Mouse (Mus musculus) heart, embryonic 10.5 days (tissue): ENCODE measurements around the gene Snx30. TPM values are rescaled to one million over a fixed set of nuclear protein-coding genes. Genes with fewer than 3 reads are reported as not detected.
A peak's percentile ranks its signal among the peaks of the same experiment; 100 is the strongest.

Experiments
- DNase-seq: peaks from one replicate; pipeline ENCODE4 v3.0.0-alpha.2; 2017; ENCODE audit warnings: low spot score
- H3K27ac ChIP-seq: fragments of 300-500 bp; sonication (generic); 2 replicates; pipeline ENCODE4 v1.5.1; 2016; ENCODE audit warnings: mild to moderate bottlenecking
- H3K27me3 ChIP-seq: fragments of 300-500 bp; sonication (generic); 2 replicates; pipeline ENCODE4 v1.6.1; 2016; ENCODE audit warnings: mild to moderate bottlenecking; ENCODE audit not compliant: poor library complexity, insufficient read depth, severe bottlenecking
- H3K36me3 ChIP-seq: fragments of 300-500 bp; sonication (generic); 2 replicates; pipeline ENCODE4 v1.6.1; 2016; ENCODE audit warnings: mild to moderate bottlenecking, moderate library complexity
- H3K4me1 ChIP-seq: fragments of 300-500 bp; sonication (generic); 2 replicates; pipeline ENCODE4 v1.6.1; 2016; ENCODE audit warnings: mild to moderate bottlenecking
- H3K4me3 ChIP-seq: fragments of 300-500 bp; sonication (generic); 2 replicates; pipeline ENCODE4 v1.5.1; 2016; ENCODE audit warnings: mild to moderate bottlenecking, moderate library complexity
- H3K9me3 ChIP-seq: fragments of 300-500 bp; sonication (generic); 2 replicates; pipeline ENCODE4 v1.6.1; 2016; ENCODE audit warnings: mild to moderate bottlenecking, moderate library complexity
- WGBS: fragments of 180-500 bp; shearing (Covaris S2); methylation state at CpG from one replicate; pipeline ENCODE4 v1.1.7; 2016; 5-methylcytosine and 5-hydroxymethylcytosine counted together
- polyA plus RNA-seq: library from polyadenylated mRNA; unstranded; fragments of >200 nt; fragmentation: Nextera tagmentation; extraction: Ambion mirVana; gene quantifications from 2 replicates; pipeline ENCODE4 v1.2.1, GENCODE M21; 2016

The Snx30 gene
- polyA plus RNA-seq, 1 experiment from 2014 or later = 8.1 TPM

GRCm38 (mm10) chr4:59870859-59871591 is 65.4 kb downstream of the Snx30 start:
- DNase-seq = peak; percentile 83
- Histone ChIP-seq H3K4me3 (no peak overlapping the region), H3K9me3 (no peaks in the 10 kb centered on the region), H3K4me1 (peaks cover 7% of the 10 kb centered on the region; the same call in 1 of the 2 replicates), H3K27me3 (no peaks in the 10 kb centered on the region), H3K27ac (peak overlapping the region; percentile 67), H3K36me3 (0 out of 2 replicates have a peak, but pooled peaks cover 4% of the 10 kb centered on the region)
- 26% methylated on average over 9 of the region's 9 CpGs for WGBS

- Histone ChIP-seq H3K27ac (no peak overlapping the region), H3K4me1 (peaks cover 7% of the 10 kb centered on the region; the same call in 1 of the 2 replicates), H3K27me3 (no peaks in the 10 kb centered on the region), H3K36me3 (0 out of 2 replicates have a peak, but pooled peaks cover 4% of the 10 kb centered on the region), H3K4me3 (no peak overlapping the region), H3K9me3 (no peaks in the 10 kb centered on the region)
- WGBS = 38% methylated on average over 6 of the region's 6 CpGs
- DNase-seq = no peak
These were observed 67.6 kb downstream of the Snx30 start for GRCm38 (mm10) chr4:59873240-59873639.

GRCm38 (mm10) chr4:59873830-59874229 is 68.2 kb downstream of the Snx30 start:
- Histone ChIP-seq H3K9me3 (no peaks in the 10 kb centered on the region), H3K4me3 (no peak overlapping the region), H3K4me1 (peaks cover 12% of the 10 kb centered on the region; the same call in 1 of the 2 replicates), H3K27me3 (no peaks in the 10 kb centered on the region), H3K36me3 (0 out of 2 replicates have a peak, but pooled peaks cover 1% of the 10 kb centered on the region), H3K27ac (no peak overlapping the region)
- no peak for DNase-seq
- WGBS = 56% methylated on average over 5 of the region's 5 CpGs

- Histone ChIP-seq H3K27ac (no peak overlapping the region), H3K4me3 (no peak overlapping the region), H3K4me1 (peaks cover 5% of the 10 kb centered on the region; the same call in 1 of the 2 replicates), H3K36me3 (peaks cover 22% of the 10 kb centered on the region), H3K27me3 (no peaks in the 10 kb centered on the region), H3K9me3 (no peaks in the 10 kb centered on the region)
- WGBS = 87% methylated on average over 6 of the region's 6 CpGs
- no peak for DNase-seq
These were observed 70.9 kb downstream of the Snx30 start for GRCm38 (mm10) chr4:59876570-59876969.

- Histone ChIP-seq H3K27ac (no peak overlapping the region), H3K27me3 (no peaks in the 10 kb centered on the region), H3K4me1 (peaks cover 5% of the 10 kb centered on the region; the same call in 1 of the 2 replicates), H3K36me3 (peaks cover 26% of the 10 kb centered on the region), H3K9me3 (no peaks in the 10 kb centered on the region), H3K4me3 (no peak overlapping the region)
- no peak for DNase-seq
- 81% methylated on average over 2 of the region's 2 CpGs for WGBS
These were observed 71.4 kb downstream of the Snx30 start for GRCm38 (mm10) chr4:59877025-59877424.

GRCm38 (mm10) chr4:59878595-59878994 is 73.0 kb downstream of the Snx30 start:
- Histone ChIP-seq H3K4me1 (0 out of 2 replicates have a peak, but pooled peaks cover 5% of the 10 kb centered on the region), H3K36me3 (peaks cover 36% of the 10 kb centered on the region), H3K27me3 (no peaks in the 10 kb centered on the region), H3K9me3 (no peaks in the 10 kb centered on the region), H3K4me3 (no peak overlapping the region), H3K27ac (0 out of 2 replicates have a peak overlapping the region, but pooled peaks have one; percentile 29)
- WGBS = 76% methylated on average over 8 of the region's 8 CpGs
- DNase-seq = no peak

- Histone ChIP-seq H3K4me3 (no peak overlapping the region), H3K27me3 (no peaks in the 10 kb centered on the region), H3K36me3 (peaks cover 36% of the 10 kb centered on the region), H3K4me1 (peaks cover 5% of the 10 kb centered on the region; the same call in 1 of the 2 replicates), H3K27ac (no peak overlapping the region), H3K9me3 (no peaks in the 10 kb centered on the region)
- 88% methylated on average over 3 of the region's 3 CpGs for WGBS
- no peak for DNase-seq
These were observed 73.8 kb downstream of the Snx30 start for GRCm38 (mm10) chr4:59879444-59879843.

GRCm38 (mm10) chr4:59880725-59881124 is 75.1 kb downstream of the Snx30 start:
- H3K27me3 ChIP-seq = no peaks in the 10 kb centered on the region
- H3K9me3 ChIP-seq = no peaks in the 10 kb centered on the region
- 88% methylated on average over 5 of the region's 5 CpGs for WGBS
- no peak overlapping the region for H3K27ac ChIP-seq
- H3K4me1 ChIP-seq = peaks cover 15% of the 10 kb centered on the region
- no peak for DNase-seq
- H3K36me3 ChIP-seq = peaks cover 36% of the 10 kb centered on the region
- no peak overlapping the region for H3K4me3 ChIP-seq

GRCm38 (mm10) chr4:59881210-59881609 is 75.6 kb downstream of the Snx30 start:
- no peaks in the 10 kb centered on the region for H3K9me3 ChIP-seq
- no peaks in the 10 kb centered on the region for H3K27me3 ChIP-seq
- peaks cover 36% of the 10 kb centered on the region for H3K36me3 ChIP-seq
- no peak overlapping the region for H3K27ac ChIP-seq
- DNase-seq = no peak
- no peak overlapping the region for H3K4me3 ChIP-seq
- H3K4me1 ChIP-seq = peaks cover 15% of the 10 kb centered on the region
- 74% methylated on average over 2 of the region's 2 CpGs for WGBS

- Histone ChIP-seq H3K9me3 (no peaks in the 10 kb centered on the region), H3K4me1 (peaks cover 11% of the 10 kb centered on the region), H3K27me3 (no peaks in the 10 kb centered on the region), H3K36me3 (peaks cover 36% of the 10 kb centered on the region), H3K4me3 (no peak overlapping the region), H3K27ac (peak overlapping the region; percentile 29; the same call in 1 of the 2 replicates)
- no peak for DNase-seq
- 81% methylated on average over 6 of the region's 6 CpGs for WGBS
These were observed 78.6 kb downstream of the Snx30 start for GRCm38 (mm10) chr4:59884136-59884696.

- H3K9me3 ChIP-seq = no peaks in the 10 kb centered on the region
These were observed 80.6 kb downstream of the Snx30 start for GRCm38 (mm10) chr4:59886281-59886680.

GRCm38 (mm10) chr4:59887011-59887410 is 81.4 kb downstream of the Snx30 start:
- Histone ChIP-seq H3K9me3 (no peaks in the 10 kb centered on the region), H3K4me1 (peaks cover 30% of the 10 kb centered on the region), H3K4me3 (no peak overlapping the region), H3K27me3 (no peaks in the 10 kb centered on the region), H3K36me3 (peaks cover 11% of the 10 kb centered on the region), H3K27ac (no peak overlapping the region)
- 90% methylated on average over 5 of the region's 5 CpGs for WGBS
- DNase-seq = no peak

More at GRCm38 (mm10) chr4:59886281-59886680, 80.6 kb downstream of the Snx30 start:
- H3K4me3 ChIP-seq = no peak overlapping the region
- H3K27me3 ChIP-seq = no peaks in the 10 kb centered on the region
- peaks cover 17% of the 10 kb centered on the region for H3K36me3 ChIP-seq
- H3K27ac ChIP-seq = no peak overlapping the region
- no peak for DNase-seq
- peaks cover 25% of the 10 kb centered on the region for H3K4me1 ChIP-seq
- 87% methylated on average over 6 of the region's 6 CpGs for WGBS

- 84% methylated on average over 5 of the region's 5 CpGs for WGBS
- Histone ChIP-seq H3K4me1 (peaks cover 34% of the 10 kb centered on the region), H3K27me3 (no peaks in the 10 kb centered on the region), H3K4me3 (no peak overlapping the region), H3K27ac (no peak overlapping the region), H3K9me3 (no peaks in the 10 kb centered on the region), H3K36me3 (peaks cover under 1% of the 10 kb centered on the region)
- DNase-seq = no peak
These were observed 82.4 kb downstream of the Snx30 start for GRCm38 (mm10) chr4:59888014-59888413.
